Mouse (Mus musculus) cerebellum, adult 2 months (tissue): Measurements from ENCODE around the gene Agap1.

Experiments used
- CTCF ChIP-seq: fragments of 200-500 bp; IDR thresholded peaks from 2 replicates; pipeline ENCODE4 v1.5.1; 2011; ENCODE audit warnings: low read depth, mild to moderate bottlenecking, control low read depth, low read length, moderate library complexity, borderline replicate concordance; ENCODE audit not compliant: insufficient read depth
- POLR2A ChIP-seq: fragments of 200-500 bp; IDR thresholded peaks from 2 replicates; pipeline ENCODE4 v1.6.1; 2011; ENCODE audit warnings: low read length, control low read depth, borderline replicate concordance; ENCODE audit not compliant: insufficient read depth

GRCm38 (mm10) chr1:89673071-89673470 is 218.5 kb downstream of the Agap1 start:
- no peak for TF ChIP-seq POLR2A
- no peak for TF ChIP-seq CTCF
